Mouse (Mus musculus): Measurements from ENCODE around the gene Krt8. TPM values are rescaled to one million over a fixed set of nuclear protein-coding genes. Genes with fewer than 3 reads are reported as not detected.

Krt8 gene
- total and polyA plus RNA-seq, 2 experiments from 2014 or later = 0.60 to 1.6 TPM

DNA sequence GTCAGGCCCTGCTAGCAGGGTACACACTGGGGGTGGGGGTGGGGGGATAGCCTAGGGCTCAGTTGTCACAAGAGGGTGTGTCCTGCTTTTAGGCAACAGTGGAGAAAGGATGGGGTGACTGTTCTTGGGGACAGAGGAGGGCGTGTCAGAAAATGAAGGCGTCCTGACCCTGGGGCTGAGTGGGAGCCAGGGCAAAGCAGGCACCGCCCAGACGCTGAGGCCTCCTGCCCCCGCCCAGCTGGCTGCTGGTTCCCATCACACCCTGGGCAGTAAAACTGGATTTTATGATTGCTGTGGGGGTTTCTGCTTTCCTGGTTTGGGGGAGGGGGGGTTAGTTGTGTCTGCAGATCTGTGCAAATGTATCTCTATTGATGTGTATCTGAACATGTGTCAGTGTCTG is 28.3 kb downstream of the Krt8 start:
- Histone ChIP-seq H3K9ac (replicated peaks; ENCODE audit: low read length, poor library complexity, severe bottlenecking) (no peak overlapping the region), H3K4me1 (ENCODE audit: insufficient read depth, low read length) (peaks cover 9% of the 10 kb centered on the region; the same call in 1 of the 2 replicates), H3K27me3 (ENCODE audit: insufficient read depth, low read length) (no peaks in the 10 kb centered on the region), H3K9me3 (ENCODE audit: low read length) (no peaks in the 10 kb centered on the region), H3K4me3 (ENCODE audit: low read depth, low read length) (no peak overlapping the region), H3K27ac (ENCODE audit: low read depth, low read length) (no peak overlapping the region), H3K4me2 (ENCODE audit: low read depth, low read length, poor library complexity, severe bottlenecking) (no peak overlapping the region), H3K36me3 (ENCODE audit: insufficient read depth, low read length) (no peaks in the 10 kb centered on the region)
- 81% methylated on average over 5 of the region's 5 CpGs for WGBS
- TF ChIP-seq CTCF (IDR thresholded peaks at IDR 0.05) = no peak
- DNase-seq (ENCODE audit: low spot score) (no peak), ATAC-seq (ENCODE audit: low FRiP score) (no peak)

DNA sequence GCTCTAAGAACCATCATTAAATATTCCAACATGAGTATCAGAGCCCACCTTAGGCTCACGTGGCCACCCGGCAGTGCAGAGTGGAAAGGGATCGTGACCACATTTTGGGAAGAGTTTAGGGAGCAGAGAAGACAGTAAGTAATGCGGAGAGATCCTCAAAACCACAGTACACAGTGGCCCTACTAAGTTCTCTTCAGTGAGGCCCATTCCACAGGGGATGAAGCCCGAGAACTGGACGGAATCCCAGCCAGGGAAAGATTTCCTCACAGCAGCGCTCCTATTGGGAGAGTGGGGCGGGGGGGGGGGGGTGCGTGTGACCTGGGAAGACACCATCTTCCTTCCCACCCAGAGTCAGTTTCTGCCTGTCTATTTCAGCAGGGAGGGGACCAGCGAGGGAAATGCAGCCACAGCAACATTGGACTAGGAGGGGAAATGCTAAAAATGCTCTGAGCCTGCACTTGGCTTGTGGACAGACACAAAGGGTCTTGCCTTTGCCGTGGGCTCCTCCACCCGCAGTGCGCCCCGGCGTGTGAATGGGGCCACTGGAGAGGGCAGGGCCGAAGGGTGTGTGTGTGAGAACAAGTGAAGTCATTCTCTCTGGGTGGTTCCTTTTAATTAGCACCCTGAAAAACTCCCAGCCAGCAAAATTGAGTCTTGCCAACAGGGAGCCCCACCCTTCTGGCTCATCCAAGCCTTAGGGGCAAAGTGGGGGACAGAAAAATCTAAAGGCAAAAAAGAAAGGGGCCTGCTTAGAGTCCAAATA is 30.0 kb downstream of the Krt8 start:
- WGBS = 61% methylated on average over 16 of the region's 16 CpGs
- H3K4me2 ChIP-seq (ENCODE audit: low read depth, low read length, poor library complexity, severe bottlenecking) = no peak overlapping the region
- peaks cover 9% of the 10 kb centered on the region; the same call in 1 of the 2 replicates for H3K4me1 ChIP-seq (ENCODE audit: insufficient read depth, low read length)
- no peaks in the 10 kb centered on the region for H3K36me3 ChIP-seq (ENCODE audit: insufficient read depth, low read length)
- ATAC-seq (ENCODE audit: low FRiP score) (no peak), DNase-seq (ENCODE audit: low spot score) (no peak)
- no peak overlapping the region for H3K27ac ChIP-seq (ENCODE audit: low read depth, low read length)
- no peak overlapping the region for H3K9ac ChIP-seq (replicated peaks; ENCODE audit: low read length, poor library complexity, severe bottlenecking)
- H3K27me3 ChIP-seq (ENCODE audit: insufficient read depth, low read length) = no peaks in the 10 kb centered on the region
- no peaks in the 10 kb centered on the region for H3K9me3 ChIP-seq (ENCODE audit: low read length)
- TF ChIP-seq CTCF (IDR thresholded peaks at IDR 0.05) = no peak
- no peak overlapping the region for H3K4me3 ChIP-seq (ENCODE audit: low read depth, low read length)

DNA sequence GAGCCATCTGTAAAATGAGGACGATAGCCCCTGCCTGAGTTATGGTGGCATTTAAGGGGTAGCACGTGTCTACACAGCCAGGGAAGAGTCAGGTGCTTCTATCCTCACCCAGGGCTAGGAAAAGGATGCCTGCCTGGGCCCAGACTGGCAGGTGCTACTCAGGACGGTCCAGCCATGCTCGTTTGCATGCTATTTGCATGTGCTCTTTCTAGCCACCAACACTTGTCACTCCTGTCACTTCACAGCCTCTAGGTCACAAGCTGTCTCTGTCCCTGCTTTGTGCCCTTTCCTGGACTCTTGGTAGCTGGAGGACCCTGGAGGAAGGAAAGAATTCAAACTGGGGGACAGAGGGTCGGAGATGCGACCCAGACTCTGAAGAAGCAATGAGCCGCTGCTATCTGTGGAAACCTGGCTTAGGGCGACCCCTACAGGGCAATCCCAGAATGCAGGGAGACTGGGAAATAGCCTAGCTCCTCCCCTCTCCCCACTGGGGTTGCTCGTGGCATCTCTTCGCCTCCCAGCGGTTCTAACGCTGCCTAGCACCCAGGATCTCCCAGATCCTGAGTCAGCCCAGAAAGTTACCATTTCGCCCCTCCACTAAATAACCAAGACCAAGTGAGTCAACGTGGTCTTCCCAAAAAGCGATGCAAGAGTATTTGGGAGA is 30.7 kb downstream of the Krt8 start:
- 12% methylated on average over 15 of the region's 15 CpGs for WGBS
- Histone ChIP-seq H3K4me2 (ENCODE audit: low read depth, low read length, poor library complexity, severe bottlenecking) (no peak overlapping the region), H3K4me3 (ENCODE audit: low read depth, low read length) (no peak overlapping the region), H3K27me3 (ENCODE audit: insufficient read depth, low read length) (no peaks in the 10 kb centered on the region), H3K4me1 (ENCODE audit: insufficient read depth, low read length) (peaks cover 9% of the 10 kb centered on the region; the same call in 1 of the 2 replicates), H3K9me3 (ENCODE audit: low read length) (no peaks in the 10 kb centered on the region), H3K9ac (replicated peaks; ENCODE audit: low read length, poor library complexity, severe bottlenecking) (no peak overlapping the region), H3K27ac (ENCODE audit: low read depth, low read length) (no peak overlapping the region), H3K36me3 (ENCODE audit: insufficient read depth, low read length) (no peaks in the 10 kb centered on the region)
- peak; percentile 100 for TF ChIP-seq CTCF (IDR thresholded peaks at IDR 0.05)
- peak; percentile 95 for DNase-seq (ENCODE audit: low spot score)
- ATAC-seq (ENCODE audit: low FRiP score) = peak; percentile 67

DNA sequence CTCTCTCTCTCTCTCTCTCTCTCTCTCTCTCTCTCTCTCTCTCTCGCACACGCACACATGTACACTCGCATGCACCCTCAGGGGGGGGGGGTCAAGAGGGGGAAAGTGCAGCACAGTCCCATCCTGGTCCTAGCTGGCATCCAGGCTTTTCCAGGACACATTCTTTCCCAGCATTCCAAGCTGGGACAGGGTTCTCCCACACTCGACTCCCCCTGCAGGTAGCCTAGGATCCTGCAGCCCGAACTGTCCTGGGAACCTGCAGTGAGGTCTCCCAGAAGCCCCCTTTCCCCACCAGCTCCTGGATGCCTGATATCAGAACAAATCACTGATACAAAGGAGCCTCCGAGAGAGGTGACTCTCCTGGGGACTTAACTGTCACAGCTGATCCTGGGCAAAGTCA is 33.7 kb downstream of the Krt8 start:
- H3K9me3 ChIP-seq (ENCODE audit: low read length) = no peaks in the 10 kb centered on the region
- DNase-seq (ENCODE audit: low spot score) = peak; percentile 64
- peak; percentile 83 for TF ChIP-seq CTCF (IDR thresholded peaks at IDR 0.05)

DNA sequence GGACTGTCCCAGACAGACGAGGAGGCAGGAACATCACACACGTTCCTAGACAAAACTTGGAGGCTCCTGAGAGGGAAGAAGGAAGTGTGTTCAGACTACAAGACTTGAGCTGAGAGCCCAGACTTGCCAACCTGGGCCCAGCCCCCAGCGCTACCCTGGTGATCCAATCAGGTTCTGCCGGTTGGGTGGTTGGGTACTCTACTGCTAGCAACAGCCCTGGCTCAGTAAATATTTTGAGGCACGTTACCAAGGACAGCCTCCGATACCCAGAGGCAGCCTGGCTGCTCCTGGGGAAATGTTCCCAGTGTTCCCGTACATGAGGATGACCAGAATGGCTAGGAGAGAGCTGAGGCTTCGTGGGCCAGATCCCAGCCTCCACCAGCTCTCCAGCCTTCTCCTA is 37.5 kb downstream of the Krt8 start:
- ATAC-seq (ENCODE audit: low FRiP score) = no peak
- no peak for TF ChIP-seq CTCF (IDR thresholded peaks at IDR 0.05)
- H3K36me3 ChIP-seq (ENCODE audit: insufficient read depth, low read length) = no peaks in the 10 kb centered on the region
- no peaks in the 10 kb centered on the region for H3K9me3 ChIP-seq (ENCODE audit: low read length)
- H3K9ac ChIP-seq (replicated peaks; ENCODE audit: low read length, poor library complexity, severe bottlenecking) = no peak overlapping the region
- WGBS = 84% methylated on average over 8 of the region's 8 CpGs
- H3K4me2 ChIP-seq (ENCODE audit: low read depth, low read length, poor library complexity, severe bottlenecking) = no peak overlapping the region
- no peaks in the 10 kb centered on the region for H3K27me3 ChIP-seq (ENCODE audit: insufficient read depth, low read length)
- no peak overlapping the region for H3K27ac ChIP-seq (ENCODE audit: low read depth, low read length)
- DNase-seq (ENCODE audit: low spot score) = no peak
- H3K4me3 ChIP-seq (ENCODE audit: low read depth, low read length) = no peak overlapping the region
- H3K4me1 ChIP-seq (ENCODE audit: insufficient read depth, low read length) = no peaks in the 10 kb centered on the region

More for the DNA sequence above, 33.7 kb downstream of the Krt8 start:
- ATAC-seq (ENCODE audit: low FRiP score) = no peak
- no peaks in the 10 kb centered on the region for H3K27me3 ChIP-seq (ENCODE audit: insufficient read depth, low read length)
- H3K4me2 ChIP-seq (ENCODE audit: low read depth, low read length, poor library complexity, severe bottlenecking) = no peak overlapping the region
- H3K27ac ChIP-seq (ENCODE audit: low read depth, low read length) = no peak overlapping the region
- no peak overlapping the region for H3K9ac ChIP-seq (replicated peaks; ENCODE audit: low read length, poor library complexity, severe bottlenecking)
- H3K36me3 ChIP-seq (ENCODE audit: insufficient read depth, low read length) = no peaks in the 10 kb centered on the region
- no peaks in the 10 kb centered on the region for H3K4me1 ChIP-seq (ENCODE audit: insufficient read depth, low read length)
- H3K4me3 ChIP-seq (ENCODE audit: low read depth, low read length) = no peak overlapping the region
- 7% methylated on average over 3 of the region's 6 CpGs for WGBS

DNA sequence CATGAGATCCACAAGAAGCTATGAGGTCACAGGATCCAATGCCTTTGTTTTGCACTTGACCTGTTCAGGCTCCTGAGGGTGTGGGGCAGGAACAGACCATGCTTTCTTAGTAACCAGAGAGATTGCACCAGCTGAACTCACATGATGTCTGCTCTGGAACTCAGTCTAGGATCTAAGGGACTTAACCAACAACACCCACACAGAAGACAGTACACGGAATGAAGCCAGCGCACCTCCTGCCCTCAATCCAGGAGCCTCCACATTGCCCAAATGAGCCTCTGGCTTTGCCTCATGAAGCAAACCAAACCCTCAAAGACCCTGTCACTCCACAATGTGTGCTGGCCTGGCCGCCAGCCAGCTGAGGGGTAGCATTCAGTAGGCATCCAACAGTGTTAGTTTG is 45.4 kb downstream of the Krt8 start:
- H3K27ac ChIP-seq (ENCODE audit: low read depth, low read length) = no peak overlapping the region
- 89% methylated on average over 3 of the region's 3 CpGs for WGBS
- H3K4me1 ChIP-seq (ENCODE audit: insufficient read depth, low read length) = no peaks in the 10 kb centered on the region
- DNase-seq (ENCODE audit: low spot score) (no peak), ATAC-seq (ENCODE audit: low FRiP score) (no peak)
- no peaks in the 10 kb centered on the region for H3K36me3 ChIP-seq (ENCODE audit: insufficient read depth, low read length)
- no peaks in the 10 kb centered on the region for H3K27me3 ChIP-seq (ENCODE audit: insufficient read depth, low read length)
- no peak overlapping the region for H3K4me2 ChIP-seq (ENCODE audit: low read depth, low read length, poor library complexity, severe bottlenecking)
- no peak for TF ChIP-seq CTCF (IDR thresholded peaks at IDR 0.05)
- H3K9ac ChIP-seq (replicated peaks; ENCODE audit: low read length, poor library complexity, severe bottlenecking) = no peak overlapping the region
- no peak overlapping the region for H3K4me3 ChIP-seq (ENCODE audit: low read depth, low read length)
- no peaks in the 10 kb centered on the region for H3K9me3 ChIP-seq (ENCODE audit: low read length)

Data from midbrain, postnatal 0 days (tissue).